Mouse (Mus musculus): ENCODE data around the gene Utp20. TPM values are rescaled to one million over a fixed set of nuclear protein-coding genes. Genes with fewer than 3 reads are reported as not detected.

Utp20 gene
- polyA plus RNA-seq, 1 experiment from 2014 or later, result 12.9 TPM

DNA sequence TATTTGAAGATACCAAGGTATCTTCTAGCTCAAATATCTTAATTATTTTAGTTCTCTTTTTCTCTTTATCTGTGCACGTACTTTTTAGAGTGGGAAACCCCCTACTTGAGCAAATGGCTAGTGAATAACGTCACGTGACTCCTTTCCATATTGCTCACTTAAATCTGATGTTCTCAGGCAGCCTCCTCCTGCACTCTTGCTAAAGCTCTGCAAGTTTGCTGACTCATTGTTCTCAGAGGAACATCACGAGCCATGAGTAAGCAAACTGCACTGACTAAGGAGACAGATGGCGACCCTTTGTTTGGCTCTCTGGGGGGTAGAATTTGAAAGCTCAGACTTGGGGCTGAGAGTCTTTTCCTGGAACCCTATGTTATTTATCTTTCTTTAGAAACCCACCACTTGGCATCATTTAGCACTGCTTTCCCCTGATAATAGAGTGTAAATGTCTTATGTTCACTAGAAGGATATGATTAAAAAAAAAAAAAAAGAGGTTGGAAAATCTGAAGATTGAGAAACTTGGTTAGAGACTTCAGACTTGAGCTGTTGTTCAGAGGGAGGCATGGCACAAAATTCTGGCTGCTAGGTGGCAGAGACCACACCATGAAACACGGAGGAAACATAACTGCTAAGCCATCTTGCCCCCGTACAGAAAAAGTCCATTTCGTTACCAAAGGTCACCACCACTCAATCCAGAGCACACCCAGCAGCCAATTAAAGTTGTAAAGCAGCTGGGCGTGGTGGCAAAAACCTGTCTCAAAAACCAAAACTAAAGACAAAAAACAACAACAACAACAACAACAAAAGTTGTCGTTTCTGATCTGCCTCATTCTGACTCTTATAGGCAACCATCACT lies 117.7 kb downstream of the Utp20 start:
- no peak overlapping the region for H3K4me2 ChIP-seq (replicated peaks)
- WGBS, result 60% methylated on average over 10 of the region's 10 CpGs

DNA sequence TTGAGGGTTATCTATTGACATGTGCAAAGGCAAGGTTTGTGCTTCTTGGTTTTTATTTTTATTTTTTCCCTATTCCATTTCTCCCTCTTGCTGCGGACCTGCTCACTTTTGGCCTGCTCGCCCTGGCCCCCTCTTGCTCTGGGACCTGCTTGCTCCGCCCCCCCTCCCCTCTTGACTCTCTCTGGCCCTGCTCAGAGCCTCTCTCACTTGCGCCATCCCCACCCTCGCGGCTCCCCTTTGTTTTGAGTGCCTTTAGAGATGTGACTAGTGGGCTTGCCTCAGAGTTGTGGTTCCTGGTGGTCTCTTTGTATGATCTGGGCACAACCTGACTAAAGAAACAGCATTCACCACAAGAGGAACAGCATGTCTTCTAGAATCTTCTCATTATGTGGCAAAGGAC lies 125.7 kb downstream of the Utp20 start:
- no peak overlapping the region for H3K9ac ChIP-seq (replicated peaks)

More for the DNA sequence above, 117.7 kb downstream of the Utp20 start:
- Histone ChIP-seq H3K36me3 (no peaks in the 10 kb centered on the region), H3K27me3 (no peaks in the 10 kb centered on the region), H3K4me1 (no peaks in the 10 kb centered on the region), H3K27ac (replicated peaks) (no peak overlapping the region), H3K4me3 (no peak overlapping the region), H3K9me3 (no peaks in the 10 kb centered on the region), H3K9ac (replicated peaks) (no peak overlapping the region)
- ATAC-seq (replicated peaks), result no peak

More for the DNA sequence above, 125.7 kb downstream of the Utp20 start:
- Histone ChIP-seq H3K36me3 (no peaks in the 10 kb centered on the region), H3K27me3 (no peaks in the 10 kb centered on the region), H3K4me3 (no peak overlapping the region), H3K9me3 (no peaks in the 10 kb centered on the region), H3K27ac (replicated peaks) (no peak overlapping the region), H3K4me2 (replicated peaks) (no peak overlapping the region), H3K4me1 (no peaks in the 10 kb centered on the region)
- 78% methylated on average over 6 of the region's 6 CpGs for WGBS
- ATAC-seq (replicated peaks), result no peak

Other genes with a start within 250 kb of the Utp20 start
- gene Mybpc1, start 221.7 kb downstream of the Utp20 start, polyA plus RNA-seq (2015; fragmentation: Nextera tagmentation; extraction: Ambion mirVana), result 0.99 and 1.6 TPM in 2 replicates
- gene Spic, start 141.8 kb downstream of the Utp20 start, polyA plus RNA-seq (2015; fragmentation: Nextera tagmentation; extraction: Ambion mirVana), result 0.10 TPM in 1 of 2 replicates, not detected in the other
- 146 and 150 TPM in 2 replicates for gene Arl1, start 95.9 kb downstream of the Utp20 start, polyA plus RNA-seq (2015; fragmentation: Nextera tagmentation; extraction: Ambion mirVana)
- gene Slc5a8, start 59.2 kb upstream of the Utp20 start, polyA plus RNA-seq (2015; fragmentation: Nextera tagmentation; extraction: Ambion mirVana), result 0.05 and 0.06 TPM in 2 replicates